Mouse (Mus musculus) megakaryocyte, embryonic 14.5 days (primary cell): ENCODE measurements at regions not wholly inside any gene's neighbourhood (a gene's known extent, or its start where the extent isn't known, plus 50 kb on each side); places are given as distances from the start of the nearest gene placed in this dataset.

ENCODE experiments used
- H3K27me3 ChIP-seq: replicated peaks from 2 replicates; pipeline ENCODE3; 2012; ENCODE audit warnings: inconsistent platforms
- H3K36me3 ChIP-seq: replicated peaks from 2 replicates; pipeline ENCODE3; 2012; ENCODE audit warnings: low read length, inconsistent platforms, mixed read lengths
- H3K4me1 ChIP-seq: 2 replicates; pipeline ENCODE4 v1.6.1; 2012; ENCODE audit warnings: inconsistent platforms
- H3K4me3 ChIP-seq: replicated peaks from 2 replicates; pipeline ENCODE3; 2012; ENCODE audit warnings: moderate library complexity, mild to moderate bottlenecking, inconsistent platforms
- H3K9me3 ChIP-seq: 2 replicates; pipeline ENCODE4 v1.6.1; 2012; ENCODE audit warnings: inconsistent platforms
- FLI1 ChIP-seq: IDR thresholded peaks from 2 replicates; pipeline ENCODE4 v1.6.1; 2012; ENCODE audit warnings: low read length, inconsistent platforms, mixed read lengths
- GATA1 ChIP-seq: IDR thresholded peaks from 3 replicates; pipeline ENCODE4 v1.6.1; 2012; ENCODE audit warnings: mixed read lengths, low read length, inconsistent platforms, borderline replicate concordance

DNA sequence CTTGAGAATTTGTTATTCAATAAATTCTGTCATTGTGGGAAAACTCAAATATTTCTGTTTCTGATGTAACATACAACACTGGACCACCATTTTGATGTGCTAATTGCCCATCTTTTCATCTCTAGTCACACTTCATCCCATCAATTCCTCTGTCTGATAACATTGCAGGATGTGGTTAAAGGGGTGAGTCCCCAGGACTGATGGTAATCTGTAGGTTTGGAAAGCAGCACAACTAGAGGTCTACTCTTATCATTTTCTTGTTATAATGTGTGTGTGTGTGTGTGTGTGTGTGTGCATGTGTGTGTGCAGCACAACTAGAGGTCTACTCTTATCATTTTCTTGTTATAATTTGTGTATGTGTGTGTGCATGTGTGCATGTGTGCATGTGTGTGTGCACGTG is 160.5 kb upstream of the Meis1 start:
- Histone ChIP-seq H3K36me3 (no peaks in the 10 kb centered on the region), H3K4me3 (no peak overlapping the region), H3K9me3 (no peaks in the 10 kb centered on the region), H3K27me3 (no peaks in the 10 kb centered on the region), H3K4me1 (no peaks in the 10 kb centered on the region)
- TF ChIP-seq GATA1 (no peak), FLI1 (no peak)

GRCm38 (mm10) chr11:19189778-19190177 is 171.0 kb upstream of the Meis1 start:
- Histone ChIP-seq H3K4me3 (no peak overlapping the region), H3K36me3 (no peaks in the 10 kb centered on the region), H3K9me3 (no peaks in the 10 kb centered on the region), H3K4me1 (no peaks in the 10 kb centered on the region), H3K27me3 (no peaks in the 10 kb centered on the region)
- TF ChIP-seq FLI1 = no peak
- TF ChIP-seq GATA1 = no peak

DNA sequence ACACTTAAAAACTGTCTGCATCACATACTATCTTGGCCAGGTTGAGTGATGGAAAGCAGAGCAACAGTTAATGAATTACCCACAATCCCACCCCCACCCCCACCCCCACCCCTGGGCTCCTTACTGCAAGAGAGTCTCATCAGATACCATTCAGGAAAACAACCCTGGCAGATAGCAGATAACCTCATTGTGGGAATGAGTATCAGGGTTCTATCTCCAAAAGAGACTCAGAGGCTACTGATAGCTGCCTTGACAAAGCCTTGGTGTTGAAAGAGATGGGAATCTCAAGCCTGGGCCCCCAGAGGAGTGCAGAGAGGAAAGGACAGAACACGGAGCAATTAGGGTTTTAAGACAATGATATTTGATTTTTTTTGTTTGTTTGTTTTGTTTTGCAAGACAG is 175.7 kb upstream of the Meis1 start:
- no peaks in the 10 kb centered on the region for H3K36me3 ChIP-seq
- no peaks in the 10 kb centered on the region for H3K4me1 ChIP-seq
- H3K4me3 ChIP-seq = no peak overlapping the region
- H3K27me3 ChIP-seq = no peaks in the 10 kb centered on the region
- no peaks in the 10 kb centered on the region for H3K9me3 ChIP-seq
- TF ChIP-seq GATA1 = no peak
- TF ChIP-seq FLI1 = no peak

GRCm38 (mm10) chr11:19197790-19198189 is 179.0 kb upstream of the Meis1 start:
- no peak for TF ChIP-seq GATA1
- TF ChIP-seq FLI1 = no peak

DNA sequence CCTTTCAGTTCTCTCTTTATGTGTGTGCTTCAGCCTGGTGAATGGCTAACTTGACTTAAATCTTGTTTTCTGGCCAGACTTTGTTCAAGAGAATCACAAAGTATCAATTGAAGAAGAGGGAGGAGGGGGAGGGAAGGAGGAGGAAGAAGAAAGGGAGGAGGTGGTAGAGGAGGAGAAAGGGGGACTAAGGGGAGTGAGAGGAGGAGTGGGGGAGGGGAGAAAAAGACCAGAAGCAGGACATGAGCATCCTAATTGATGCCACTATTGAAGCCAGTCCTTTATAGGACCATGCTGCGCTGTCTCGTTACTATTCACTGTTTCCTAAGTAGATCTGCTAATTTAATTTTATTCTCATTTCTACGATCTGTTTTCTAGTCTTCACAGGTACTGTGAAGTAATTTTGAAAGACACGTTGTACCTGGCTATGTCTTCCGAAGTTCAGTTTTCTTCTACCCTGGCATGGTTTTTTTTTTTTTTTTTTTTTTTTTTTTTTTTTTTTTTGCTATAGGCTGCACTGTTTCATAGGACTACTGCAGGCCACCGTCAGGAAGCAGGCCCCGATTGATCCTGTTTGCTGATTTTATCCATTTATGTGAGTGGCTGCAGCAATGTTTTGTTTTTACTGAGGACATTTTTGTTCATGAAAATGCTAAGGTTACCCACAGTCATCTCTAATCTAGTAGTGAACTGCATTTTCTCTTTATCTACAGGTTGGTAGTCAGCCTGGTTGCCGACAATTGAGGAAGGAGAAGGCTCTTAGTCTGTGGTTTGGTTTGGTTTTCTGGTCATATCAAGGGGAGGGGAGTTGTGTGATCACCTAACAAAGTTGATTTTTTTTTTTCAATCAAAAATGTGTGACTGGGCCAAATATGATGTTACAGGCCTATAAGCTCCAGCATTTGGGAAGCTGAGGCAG is 184.1 kb upstream of the Meis1 start:
- TF ChIP-seq GATA1 = no peak
- no peak for TF ChIP-seq FLI1
- Histone ChIP-seq H3K4me1 (no peaks in the 10 kb centered on the region), H3K27me3 (no peaks in the 10 kb centered on the region), H3K4me3 (no peak overlapping the region), H3K9me3 (0 out of 2 replicates have a peak, but pooled peaks cover 3% of the 10 kb centered on the region), H3K36me3 (no peaks in the 10 kb centered on the region)

More at GRCm38 (mm10) chr11:19197790-19198189, 179.0 kb upstream of the Meis1 start:
- Histone ChIP-seq H3K4me1 (no peaks in the 10 kb centered on the region), H3K27me3 (no peaks in the 10 kb centered on the region), H3K36me3 (no peaks in the 10 kb centered on the region), H3K9me3 (no peaks in the 10 kb centered on the region), H3K4me3 (no peak overlapping the region)

DNA sequence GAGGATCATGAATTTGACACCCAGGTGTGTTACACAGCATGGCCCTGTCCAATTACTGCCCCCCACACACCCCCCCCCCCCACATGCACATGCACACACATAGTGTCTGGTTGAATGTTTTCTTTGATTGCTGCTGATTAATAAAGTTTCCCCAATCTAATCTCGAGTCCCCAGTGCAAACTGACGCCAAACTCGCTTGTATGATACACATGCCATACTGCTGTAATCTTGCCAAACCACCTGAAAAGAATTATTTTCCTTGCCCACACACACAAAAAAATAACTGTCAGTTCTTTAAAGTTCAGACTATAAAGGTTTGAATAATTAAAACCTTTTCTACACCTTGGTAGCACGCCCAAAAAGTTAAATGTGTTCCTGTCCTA is 184.7 kb upstream of the Meis1 start:
- H3K9me3 ChIP-seq = 0 out of 2 replicates have a peak, but pooled peaks cover 4% of the 10 kb centered on the region
- H3K4me1 ChIP-seq = no peaks in the 10 kb centered on the region
- H3K27me3 ChIP-seq = no peaks in the 10 kb centered on the region
- no peak for TF ChIP-seq FLI1
- no peak for TF ChIP-seq GATA1
- H3K4me3 ChIP-seq = no peak overlapping the region
- no peaks in the 10 kb centered on the region for H3K36me3 ChIP-seq

GRCm38 (mm10) chr11:19203968-19204367 is 185.2 kb upstream of the Meis1 start:
- H3K36me3 ChIP-seq = no peaks in the 10 kb centered on the region
- H3K9me3 ChIP-seq = 0 out of 2 replicates have a peak, but pooled peaks cover 6% of the 10 kb centered on the region
- no peak overlapping the region for H3K4me3 ChIP-seq
- no peaks in the 10 kb centered on the region for H3K4me1 ChIP-seq
- TF ChIP-seq GATA1 = no peak
- no peak for TF ChIP-seq FLI1
- H3K27me3 ChIP-seq = no peaks in the 10 kb centered on the region

GRCm38 (mm10) chr11:19204521-19204920 is 185.7 kb upstream of the Meis1 start:
- Histone ChIP-seq H3K4me1 (no peaks in the 10 kb centered on the region), H3K36me3 (no peaks in the 10 kb centered on the region), H3K4me3 (no peak overlapping the region), H3K27me3 (no peaks in the 10 kb centered on the region), H3K9me3 (peaks cover 11% of the 10 kb centered on the region; the same call in 1 of the 2 replicates)
- no peak for TF ChIP-seq GATA1
- no peak for TF ChIP-seq FLI1

DNA sequence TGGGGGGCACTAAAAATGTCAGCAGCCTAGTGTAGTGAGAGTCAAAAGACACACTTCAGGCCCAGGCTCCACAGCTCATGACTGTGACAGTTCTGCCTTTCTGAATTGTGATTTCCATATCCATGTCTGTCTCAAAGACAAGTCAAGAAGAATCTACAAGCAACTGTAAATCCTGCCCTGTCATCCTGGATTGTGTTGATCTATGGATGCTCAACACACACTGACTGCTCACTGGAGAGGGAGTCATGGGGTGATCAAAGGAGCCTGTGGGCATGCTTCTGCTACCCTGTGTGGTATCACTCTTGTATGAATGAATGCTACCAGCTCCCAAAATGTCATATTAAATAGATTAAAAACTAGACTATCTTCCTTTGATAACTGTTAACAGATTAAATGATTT is 186.4 kb upstream of the Meis1 start:
- Histone ChIP-seq H3K9me3 (peaks cover 14% of the 10 kb centered on the region; the same call in 1 of the 2 replicates), H3K4me3 (no peak overlapping the region), H3K36me3 (no peaks in the 10 kb centered on the region), H3K27me3 (no peaks in the 10 kb centered on the region), H3K4me1 (no peaks in the 10 kb centered on the region)
- no peak for TF ChIP-seq FLI1
- no peak for TF ChIP-seq GATA1

- Histone ChIP-seq H3K9me3 (no peaks in the 10 kb centered on the region), H3K27me3 (no peaks in the 10 kb centered on the region), H3K4me3 (no peak overlapping the region), H3K4me1 (no peaks in the 10 kb centered on the region), H3K36me3 (no peaks in the 10 kb centered on the region)
- TF ChIP-seq GATA1 (no peak), FLI1 (no peak)
These were observed 200.7 kb upstream of the Meis1 start for GRCm38 (mm10) chr11:19219476-19219875.

- no peaks in the 10 kb centered on the region for H3K4me1 ChIP-seq
- TF ChIP-seq FLI1 (no peak), GATA1 (no peak)
- H3K36me3 ChIP-seq = no peaks in the 10 kb centered on the region
- H3K4me3 ChIP-seq = no peak overlapping the region
- H3K27me3 ChIP-seq = no peaks in the 10 kb centered on the region
- H3K9me3 ChIP-seq = no peaks in the 10 kb centered on the region
These were observed 202.7 kb upstream of the Meis1 start for GRCm38 (mm10) chr11:19221442-19221841.
